Mouse (Mus musculus) heart, postnatal 0 days (tissue): Measurements from ENCODE around the gene Fam71e2.

Experiments
- CTCF ChIP-seq: IDR thresholded peaks from 2 replicates; pipeline ENCODE4 v1.5.1; 2016; ENCODE audit warnings: antibody characterized with exemption, control low read depth, low read depth
- EP300 ChIP-seq: IDR thresholded peaks from 2 replicates; pipeline ENCODE4 v1.6.1; 2016; ENCODE audit warnings: antibody characterized with exemption, low read depth

GRCm38 (mm10) chr7:4746326-4746980, 24.6 kb downstream of the Fam71e2 start:
- TF ChIP-seq CTCF: no peak
- no peak for TF ChIP-seq EP300
